Mouse (Mus musculus) cerebellum, adult 2 months (tissue): Measurements from ENCODE around the gene Bola1.
"Not testable (repeated sequence)": the region's sequence is repeated elsewhere in the genome, so short reads cannot be mapped to it uniquely, and the experiment has no call there.

Experiments
- CTCF ChIP-seq: fragments of 200-500 bp; IDR thresholded peaks from 2 replicates; pipeline ENCODE4 v1.5.1; 2011; ENCODE audit warnings: low read depth, mild to moderate bottlenecking, control low read depth, low read length, moderate library complexity, borderline replicate concordance; ENCODE audit not compliant: insufficient read depth
- POLR2A ChIP-seq: fragments of 200-500 bp; IDR thresholded peaks from 2 replicates; pipeline ENCODE4 v1.6.1; 2011; ENCODE audit warnings: low read length, control low read depth, borderline replicate concordance; ENCODE audit not compliant: insufficient read depth

GRCm38 (mm10) chr3:96246018-96246417 is 26.5 kb upstream of the Bola1 start:
- TF ChIP-seq CTCF, POLR2A: not testable (repeated sequence)
